Mouse (Mus musculus) kidney, embryonic 16.5 days (tissue): ENCODE results near the gene Mipep. TPM values are rescaled to one million over a fixed set of nuclear protein-coding genes. Genes with fewer than 3 reads are reported as not detected.

Source experiments
- ATAC-seq: fragments of 200-750 bp; cut with Nextera tagmentation; 2 replicates; pipeline ENCODE4 v1.8.0; 2017; ENCODE audit warnings: moderate TSS enrichment; ENCODE audit not compliant: low FRiP score, low TSS enrichment
- H3K27ac ChIP-seq: fragments of 300-500 bp; sonication (generic); 2 replicates; pipeline ENCODE4 v1.5.1; 2014; ENCODE audit warnings: low read length
- H3K27me3 ChIP-seq: fragments of 300-500 bp; sonication (generic); 2 replicates; pipeline ENCODE4 v1.6.1; 2014; ENCODE audit warnings: low read length, control low read depth, mixed read lengths; ENCODE audit not compliant: insufficient read depth
- H3K36me3 ChIP-seq: fragments of 300-500 bp; sonication (generic); 2 replicates; pipeline ENCODE4 v1.6.1; 2014; ENCODE audit warnings: low read length, control low read depth, mixed read lengths; ENCODE audit not compliant: insufficient read depth
- H3K4me1 ChIP-seq: fragments of 300-500 bp; sonication (generic); 2 replicates; pipeline ENCODE4 v1.6.1; 2014; ENCODE audit warnings: low read length, control low read depth, mixed read lengths; ENCODE audit not compliant: insufficient read depth
- H3K4me2 ChIP-seq: fragments of 300-500 bp; sonication (generic); replicated peaks from 2 replicates; pipeline ENCODE4 v1.6.1; 2014; ENCODE audit warnings: low read depth, low read length
- H3K4me3 ChIP-seq: fragments of 300-500 bp; sonication (generic); 2 replicates; pipeline ENCODE4 v1.5.1; 2014; ENCODE audit warnings: mild to moderate bottlenecking, low read length
- H3K9ac ChIP-seq: fragments of 300-500 bp; sonication (generic); replicated peaks from 2 replicates; pipeline ENCODE4 v1.6.1; 2014; ENCODE audit warnings: low read length
- H3K9me3 ChIP-seq: fragments of 300-500 bp; sonication (generic); 2 replicates; pipeline ENCODE4 v1.6.1; 2016; ENCODE audit warnings: low read length, control low read depth
- WGBS: fragments of 180-500 bp; shearing (Covaris S2); extraction: QIAGEN DNeasy Blood & Tissue Kit; methylation state at CpG from one replicate; pipeline ENCODE4 v1.1.7; 2014; 5-methylcytosine and 5-hydroxymethylcytosine counted together
- polyA plus RNA-seq: library from polyadenylated mRNA; unstranded; fragments of >200 nt; fragmentation: Nextera tagmentation; extraction: Ambion mirVana; gene quantifications from 2 replicates; pipeline ENCODE4 v1.2.1, GENCODE M21; 2015

Gene Mipep
- polyA plus RNA-seq, result 23.3 and 24.6 TPM in 2 replicates

DNA sequence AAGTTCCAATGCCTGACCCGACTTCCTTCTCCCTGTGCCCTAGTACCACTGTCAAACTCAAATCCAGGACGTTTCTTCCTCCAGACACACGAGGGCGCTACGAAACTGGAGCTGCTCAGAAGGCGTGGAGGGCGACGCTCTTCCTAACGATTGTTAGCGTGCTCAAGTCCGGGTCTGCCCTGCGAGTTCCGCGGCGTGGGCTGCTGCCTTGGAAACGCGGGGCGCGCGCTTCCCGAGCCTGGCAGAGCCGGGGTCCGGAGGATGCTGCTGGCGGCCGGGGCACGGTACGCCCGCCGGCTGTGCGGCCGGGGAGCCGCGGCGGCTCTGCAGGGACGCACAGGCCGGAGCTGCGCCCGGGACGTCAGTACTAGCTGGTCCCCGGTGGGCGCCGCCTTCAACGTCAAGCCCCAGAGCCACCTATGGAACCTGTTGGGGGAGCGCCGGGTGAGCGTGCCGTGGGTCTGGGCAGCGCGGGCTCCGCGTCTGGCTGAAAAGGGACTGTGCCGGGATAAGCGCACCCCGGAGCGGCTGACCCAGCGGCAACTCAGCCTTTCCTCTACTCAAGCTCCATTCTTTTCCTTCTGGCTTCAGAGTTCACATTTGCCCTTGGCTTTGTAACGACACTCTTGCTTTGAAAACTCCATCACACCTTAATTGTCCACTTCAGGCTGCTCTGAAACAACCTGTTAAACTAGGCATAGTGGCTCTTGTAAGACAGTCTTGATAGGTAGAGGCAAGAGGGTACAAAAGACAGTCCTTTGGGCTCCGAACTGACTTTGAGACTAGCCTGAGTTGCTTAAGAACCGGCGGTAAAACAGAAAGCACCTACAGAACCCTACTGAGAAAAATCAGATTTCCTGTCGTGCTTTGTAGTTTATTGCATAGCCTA lies at the start of gene Mipep:
Mipep (plus strand) TSS at position 147 of the 889 bp plus-strand sequence.
- Histone ChIP-seq H3K4me2 (peak within 1 kb of the TSS; percentile 71), H3K4me1 (peaks cover 9% of the 10 kb centered on the region; the same call in 1 of the 2 replicates), H3K4me3 (peak within 1 kb of the TSS; percentile 79), H3K9me3 (no peaks in the 10 kb centered on the region), H3K27ac (no peak within 1 kb of the TSS), H3K9ac (peak within 1 kb of the TSS; percentile 81), H3K36me3 (peaks cover 9% of the 10 kb centered on the region; the same call in 1 of the 2 replicates), H3K27me3 (no peaks in the 10 kb centered on the region)
- under 1% methylated on average over 61 of the region's 61 CpGs for WGBS
- peak; percentile 90 for ATAC-seq

DNA sequence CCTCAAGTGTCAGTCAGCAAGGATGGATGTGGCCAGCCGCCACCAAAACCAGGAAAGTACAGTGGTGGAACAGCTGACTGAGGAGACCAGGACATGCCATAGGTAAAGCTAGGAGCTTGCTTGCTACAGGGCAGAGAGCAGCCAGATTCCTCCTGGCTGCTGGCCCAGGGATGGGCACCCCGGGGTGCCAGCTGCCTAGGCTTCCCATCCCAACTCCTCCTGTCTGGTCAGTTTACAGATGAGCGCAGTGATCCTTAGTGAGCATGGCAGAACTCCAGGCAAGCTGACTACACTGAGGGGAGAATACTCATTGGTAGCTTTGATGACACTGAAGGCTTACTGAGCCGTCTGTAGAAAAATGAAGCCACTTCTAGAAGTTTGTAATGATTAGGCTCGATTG lies 49.2 kb upstream of the Mipep start:
- H3K27me3 ChIP-seq, result no peaks in the 10 kb centered on the region
- H3K4me2 ChIP-seq, result no peak overlapping the region
- H3K27ac ChIP-seq, result no peak overlapping the region
- no peak overlapping the region for H3K9ac ChIP-seq
- peaks cover 48% of the 10 kb centered on the region for H3K4me1 ChIP-seq
- H3K9me3 ChIP-seq, result no peaks in the 10 kb centered on the region
- H3K4me3 ChIP-seq, result no peak overlapping the region
- WGBS, result 67% methylated on average over 5 of the region's 5 CpGs
- no peak for ATAC-seq
- no peaks in the 10 kb centered on the region for H3K36me3 ChIP-seq

DNA sequence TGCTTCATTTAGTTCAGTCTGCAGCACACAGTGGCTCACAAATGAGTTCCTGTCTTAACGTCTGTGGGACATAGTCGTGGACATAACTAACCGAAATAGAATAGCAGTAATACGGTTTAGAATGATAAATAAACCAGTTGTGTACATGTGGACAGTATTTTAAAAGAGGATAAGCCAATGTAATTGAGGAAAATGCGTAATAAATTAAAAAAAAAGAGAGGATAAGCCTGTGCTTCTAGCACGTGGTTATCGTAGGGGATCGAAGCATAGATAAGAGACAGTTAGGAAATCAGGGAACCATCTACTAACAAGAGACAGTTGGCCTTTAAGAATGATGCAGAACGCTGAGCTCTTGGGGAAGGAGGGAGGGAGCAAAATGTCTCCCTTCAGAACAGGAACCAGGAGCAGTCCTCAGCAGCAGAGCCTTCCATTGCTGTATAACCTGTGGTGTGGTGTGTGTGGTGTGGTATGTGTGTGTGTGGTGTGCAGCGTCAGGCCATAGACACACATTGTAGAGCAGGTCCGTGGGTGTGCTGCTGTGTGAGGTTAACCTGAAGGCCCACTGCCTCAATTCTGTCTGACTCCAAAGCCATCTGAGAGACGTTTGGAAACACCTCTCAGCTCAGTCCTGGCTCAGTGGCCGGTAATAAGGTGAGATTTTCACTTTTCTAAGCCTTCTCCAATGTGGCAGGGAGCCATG lies 48.4 kb upstream of the Mipep start:
- Histone ChIP-seq H3K4me3 (no peak overlapping the region), H3K9me3 (no peaks in the 10 kb centered on the region), H3K27me3 (no peaks in the 10 kb centered on the region), H3K9ac (no peak overlapping the region), H3K4me1 (peaks cover 56% of the 10 kb centered on the region), H3K4me2 (no peak overlapping the region), H3K27ac (peak overlapping the region; percentile 76), H3K36me3 (no peaks in the 10 kb centered on the region)
- WGBS, result 55% methylated on average over 13 of the region's 13 CpGs
- ATAC-seq, result no peak

DNA sequence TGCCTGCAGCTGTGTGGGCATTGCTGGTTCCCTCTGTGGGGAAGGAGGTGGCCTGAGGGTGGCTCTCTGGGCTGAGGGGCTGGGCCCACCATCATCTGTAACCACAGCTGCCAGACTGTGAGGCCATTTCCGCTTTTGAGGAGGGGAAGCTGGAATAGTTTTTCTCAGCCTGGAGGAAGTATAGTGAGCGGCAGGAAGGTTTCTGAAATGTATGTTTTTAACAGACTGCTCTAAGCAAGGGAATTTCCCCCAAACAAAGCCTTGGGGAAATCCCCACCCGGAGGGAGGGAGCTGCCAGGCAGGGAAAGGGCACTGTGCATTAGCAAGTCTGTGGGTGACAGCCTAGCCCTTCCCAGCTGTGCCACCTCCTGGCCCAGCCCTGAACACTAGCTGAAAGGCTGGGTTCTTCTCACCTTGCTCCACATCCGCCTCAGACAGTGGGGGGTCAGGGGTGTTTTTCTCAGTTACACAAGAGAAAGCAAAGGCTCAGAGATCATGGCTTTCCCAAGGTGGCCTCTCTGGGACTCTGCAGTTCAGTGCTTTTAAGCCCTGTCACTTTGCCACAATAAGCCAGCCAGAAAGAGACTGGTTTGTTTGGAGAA lies 47.7 kb upstream of the Mipep start:
- H3K27ac ChIP-seq, result peak overlapping the region; percentile 76
- peak overlapping the region; percentile 37; the same call in 1 of the 2 replicates for H3K9ac ChIP-seq
- no peaks in the 10 kb centered on the region for H3K27me3 ChIP-seq
- H3K9me3 ChIP-seq, result no peaks in the 10 kb centered on the region
- peaks cover 61% of the 10 kb centered on the region for H3K4me1 ChIP-seq
- WGBS, result 7% methylated on average over 4 of the region's 4 CpGs
- no peaks in the 10 kb centered on the region for H3K36me3 ChIP-seq
- H3K4me2 ChIP-seq, result 0 out of 2 replicates have a peak overlapping the region, but pooled peaks have one; percentile 14
- peak; percentile 73 for ATAC-seq
- H3K4me3 ChIP-seq, result no peak overlapping the region

DNA sequence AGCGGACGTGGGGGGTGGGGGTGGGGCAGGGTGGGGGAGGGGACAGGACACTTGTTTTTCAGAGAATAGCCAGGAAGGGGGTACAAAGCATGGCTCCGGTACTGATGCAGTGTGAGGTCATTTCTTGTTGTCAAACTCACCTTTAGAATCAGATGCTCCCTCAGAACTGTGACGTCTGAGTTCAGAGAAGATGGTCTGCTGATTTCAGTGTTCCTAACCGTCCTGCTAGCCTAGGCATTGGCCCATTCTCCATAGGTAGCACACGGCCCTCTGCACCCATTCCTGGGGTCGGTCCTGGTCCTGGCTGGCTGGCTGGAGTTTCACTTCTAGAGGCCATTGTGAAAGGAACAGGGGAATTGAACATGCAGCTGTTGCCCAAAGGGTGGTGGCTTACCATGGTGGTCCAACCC lies 47.2 kb upstream of the Mipep start:
- peaks cover 61% of the 10 kb centered on the region for H3K4me1 ChIP-seq

DNA sequence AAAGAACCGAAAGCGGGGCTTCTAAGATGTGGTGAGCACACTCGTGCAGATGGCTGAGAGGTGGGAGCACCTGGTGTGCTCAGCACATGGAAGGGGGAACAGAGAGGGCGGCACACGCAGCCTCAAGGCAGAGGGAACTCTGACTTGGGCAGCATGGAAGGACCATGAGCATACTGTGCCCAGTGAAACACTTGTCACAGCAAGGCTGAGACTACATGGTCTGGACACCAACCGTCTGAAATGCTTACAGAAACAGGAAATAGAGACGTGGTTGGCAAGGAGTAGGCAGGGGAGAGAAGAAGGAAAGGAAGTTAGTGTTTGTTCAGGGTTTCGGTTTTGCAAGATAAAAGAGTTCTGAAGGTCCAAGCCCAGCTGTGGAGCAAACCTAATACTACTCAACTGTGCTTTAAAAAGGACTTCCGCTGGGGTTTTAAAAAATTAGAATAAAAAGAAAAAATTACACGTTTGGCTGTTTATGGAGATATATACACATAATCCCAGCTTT lies 45.9 kb upstream of the Mipep start:
- 58% methylated on average over 10 of the region's 10 CpGs for WGBS
- no peaks in the 10 kb centered on the region for H3K27me3 ChIP-seq
- no peak overlapping the region for H3K4me2 ChIP-seq
- H3K4me1 ChIP-seq, result peaks cover 51% of the 10 kb centered on the region
- no peaks in the 10 kb centered on the region for H3K36me3 ChIP-seq
- ATAC-seq, result no peak
- H3K9me3 ChIP-seq, result no peaks in the 10 kb centered on the region
- H3K4me3 ChIP-seq, result no peak overlapping the region
- H3K27ac ChIP-seq, result peak overlapping the region; percentile 54; the same call in 1 of the 2 replicates
- H3K9ac ChIP-seq, result no peak overlapping the region

More for the DNA sequence above, 47.2 kb upstream of the Mipep start:
- no peak for ATAC-seq
- Histone ChIP-seq H3K4me3 (no peak overlapping the region), H3K4me2 (no peak overlapping the region), H3K9me3 (no peaks in the 10 kb centered on the region), H3K27ac (peak overlapping the region; percentile 76), H3K9ac (peak overlapping the region; percentile 37; the same call in 1 of the 2 replicates), H3K36me3 (no peaks in the 10 kb centered on the region), H3K27me3 (no peaks in the 10 kb centered on the region)
- 26% methylated on average over 7 of the region's 7 CpGs for WGBS

DNA sequence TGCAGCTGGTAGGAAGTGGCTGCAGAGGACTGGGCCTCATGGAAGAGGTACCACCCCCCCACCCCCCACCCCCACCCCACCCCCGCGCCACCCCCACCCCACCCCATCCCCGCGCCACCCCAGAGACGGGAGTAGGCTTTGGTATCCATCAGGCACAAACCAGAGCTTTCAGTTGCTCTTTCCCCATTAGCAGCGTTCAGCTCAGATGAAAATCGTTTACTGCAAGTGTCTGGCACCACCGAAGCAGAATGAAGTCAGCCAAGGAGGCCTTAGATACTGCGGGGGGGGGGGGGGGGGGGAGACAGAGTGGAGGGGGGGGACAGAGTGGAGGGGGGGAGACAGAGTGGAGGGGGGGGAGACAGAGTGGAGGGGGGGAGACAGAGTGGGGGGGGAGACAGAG lies 45.2 kb upstream of the Mipep start:
- no peak overlapping the region for H3K27ac ChIP-seq
- WGBS, result no CpG with 5 or more reads among the region's 9 CpGs

DNA sequence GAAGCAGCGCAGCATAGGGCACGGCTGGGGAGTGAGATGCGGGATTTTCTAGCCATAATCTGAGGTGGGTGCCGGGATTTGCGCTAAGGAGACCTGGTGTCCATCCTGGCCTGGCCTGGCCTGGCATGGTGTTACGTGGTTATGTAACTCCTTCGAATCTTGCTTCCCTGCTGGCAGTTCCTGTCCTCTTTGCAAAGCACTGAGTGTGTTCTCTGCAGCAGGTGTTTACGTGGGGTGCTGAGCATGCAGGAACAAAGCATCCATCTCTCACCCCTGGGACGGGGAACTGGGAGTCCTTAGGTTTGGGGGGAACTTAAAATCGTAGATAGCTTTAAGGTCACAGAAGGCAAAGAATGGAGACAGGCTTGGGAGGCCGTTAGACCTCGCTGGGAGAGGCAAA lies 44.8 kb upstream of the Mipep start:
- H3K36me3 ChIP-seq, result no peaks in the 10 kb centered on the region
- H3K9ac ChIP-seq, result no peak overlapping the region
- WGBS, result 78% methylated on average over 12 of the region's 12 CpGs
- ATAC-seq, result no peak
- no peak overlapping the region for H3K4me3 ChIP-seq
- H3K27me3 ChIP-seq, result no peaks in the 10 kb centered on the region
- no peak overlapping the region for H3K4me2 ChIP-seq
- H3K27ac ChIP-seq, result no peak overlapping the region
- no peaks in the 10 kb centered on the region for H3K9me3 ChIP-seq
- H3K4me1 ChIP-seq, result peaks cover 47% of the 10 kb centered on the region

More for the DNA sequence above, 45.2 kb upstream of the Mipep start:
- Histone ChIP-seq H3K36me3 (no peaks in the 10 kb centered on the region), H3K27me3 (no peaks in the 10 kb centered on the region), H3K9me3 (no peaks in the 10 kb centered on the region), H3K4me2 (no peak overlapping the region), H3K9ac (no peak overlapping the region), H3K4me1 (peaks cover 47% of the 10 kb centered on the region), H3K4me3 (no peak overlapping the region)
- ATAC-seq, result no peak

DNA sequence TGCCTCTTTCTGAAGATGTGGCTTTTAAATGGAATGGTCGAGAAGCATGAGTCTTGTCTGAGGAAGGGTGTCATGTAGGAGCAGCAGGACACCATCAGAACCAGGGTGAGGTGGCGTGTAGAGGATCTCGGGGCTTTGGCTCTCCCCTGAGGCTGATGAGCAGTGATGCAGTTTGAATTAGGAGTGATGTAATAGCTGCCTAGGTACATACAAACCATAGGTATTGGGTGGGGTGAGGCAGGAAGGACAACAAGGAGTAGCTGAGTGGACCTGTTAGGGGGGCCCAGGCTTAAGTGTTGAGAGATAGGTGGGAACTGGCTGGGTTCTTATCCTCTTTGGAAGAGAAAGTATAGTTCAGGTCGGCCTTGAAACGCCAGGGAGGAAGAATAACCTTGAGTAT lies 43.9 kb upstream of the Mipep start:
- H3K9ac ChIP-seq, result 0 out of 2 replicates have a peak overlapping the region, but pooled peaks have one; percentile 6
- no peak overlapping the region for H3K4me3 ChIP-seq
- H3K36me3 ChIP-seq, result peaks cover under 1% of the 10 kb centered on the region; the same call in 1 of the 2 replicates
- no peaks in the 10 kb centered on the region for H3K27me3 ChIP-seq
- peaks cover 47% of the 10 kb centered on the region for H3K4me1 ChIP-seq
- H3K4me2 ChIP-seq, result no peak overlapping the region
- H3K27ac ChIP-seq, result 0 out of 2 replicates have a peak overlapping the region, but pooled peaks have one; percentile 80
- WGBS, result 79% methylated on average over 5 of the region's 5 CpGs
- H3K9me3 ChIP-seq, result no peaks in the 10 kb centered on the region
- no peak for ATAC-seq
